Mouse (Mus musculus) hindbrain, embryonic 13.5 days (tissue): Measurements from ENCODE around the gene Slc28a1. TPM values are rescaled to one million over a fixed set of nuclear protein-coding genes. Genes with fewer than 3 reads are reported as not detected.

Experiments used
- ATAC-seq: fragments of 200-750 bp; cut with Nextera tagmentation; 2 replicates; pipeline ENCODE4 v1.8.0; 2017; ENCODE audit warnings: moderate TSS enrichment; ENCODE audit not compliant: low FRiP score
- H3K27ac ChIP-seq: fragments of 300-500 bp; sonication (generic); 2 replicates; pipeline ENCODE4 v1.5.1; 2015; ENCODE audit warnings: inconsistent platforms, mild to moderate bottlenecking, moderate library complexity
- H3K27me3 ChIP-seq: fragments of 300-500 bp; sonication (generic); 2 replicates; pipeline ENCODE4 v1.6.1; 2015; ENCODE audit warnings: mild to moderate bottlenecking, inconsistent platforms
- H3K36me3 ChIP-seq: fragments of 300-500 bp; sonication (generic); 2 replicates; pipeline ENCODE4 v1.6.1; 2015; ENCODE audit warnings: mild to moderate bottlenecking, inconsistent platforms
- H3K4me1 ChIP-seq: fragments of 300-500 bp; sonication (generic); replicated peaks from 2 replicates; pipeline ENCODE4 v1.6.1; 2015; ENCODE audit warnings: inconsistent platforms
- H3K4me2 ChIP-seq: fragments of 300-500 bp; sonication (generic); 2 replicates; pipeline ENCODE4 v1.6.1; 2015; ENCODE audit warnings: inconsistent platforms, mild to moderate bottlenecking, moderate library complexity
- H3K4me3 ChIP-seq: fragments of 300-500 bp; sonication (generic); 2 replicates; pipeline ENCODE4 v1.5.1; 2015; ENCODE audit warnings: mild to moderate bottlenecking, inconsistent platforms
- H3K9ac ChIP-seq: fragments of 300-500 bp; sonication (generic); 2 replicates; pipeline ENCODE4 v1.6.1; 2015; ENCODE audit warnings: mild to moderate bottlenecking, inconsistent platforms
- H3K9me3 ChIP-seq: fragments of 300-500 bp; sonication (generic); 2 replicates; pipeline ENCODE4 v1.6.1; 2016; ENCODE audit warnings: inconsistent platforms
- WGBS: fragments of 180-500 bp; shearing (Covaris S2); methylation state at CpG from one replicate; pipeline ENCODE4 v1.1.7; 2015; 5-methylcytosine and 5-hydroxymethylcytosine counted together
- polyA plus RNA-seq: library from polyadenylated mRNA; unstranded; fragments of >200 nt; fragmentation: Nextera tagmentation; extraction: Ambion mirVana; gene quantifications from 2 replicates; pipeline ENCODE4 v1.2.1, GENCODE M21; 2015

The Slc28a1 gene
- polyA plus RNA-seq, 1 experiment from 2014 or later = not detected

DNA sequence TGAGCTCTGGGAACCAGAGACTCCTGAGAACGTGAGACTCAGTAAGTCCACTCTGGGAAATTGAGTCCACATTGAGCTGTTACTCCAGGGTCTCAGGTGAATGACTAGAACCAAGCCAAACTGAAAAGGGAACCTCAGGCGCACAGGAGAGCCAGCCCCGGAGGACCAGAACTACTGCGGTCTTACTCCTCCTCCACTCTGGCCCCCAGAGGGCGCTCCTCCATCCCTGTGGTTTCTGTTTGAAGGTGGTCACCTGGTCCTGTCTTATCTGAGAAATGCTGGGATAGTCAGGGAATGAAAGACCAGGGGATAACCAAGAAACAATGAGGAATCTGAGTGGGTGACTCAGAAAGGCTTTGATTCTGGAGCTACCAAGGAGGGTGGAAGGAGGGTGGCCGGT, 94.3 kb downstream of the Slc28a1 start:
- Histone ChIP-seq H3K4me3 (no peak overlapping the region), H3K4me2 (no peak overlapping the region), H3K36me3 (no peaks in the 10 kb centered on the region), H3K9ac (no peak overlapping the region), H3K9me3 (no peaks in the 10 kb centered on the region), H3K27me3 (peaks cover 50% of the 10 kb centered on the region), H3K27ac (no peak overlapping the region), H3K4me1 (peaks cover 20% of the 10 kb centered on the region)
- no peak for ATAC-seq
- 19% methylated on average over 6 of the region's 6 CpGs for WGBS

DNA sequence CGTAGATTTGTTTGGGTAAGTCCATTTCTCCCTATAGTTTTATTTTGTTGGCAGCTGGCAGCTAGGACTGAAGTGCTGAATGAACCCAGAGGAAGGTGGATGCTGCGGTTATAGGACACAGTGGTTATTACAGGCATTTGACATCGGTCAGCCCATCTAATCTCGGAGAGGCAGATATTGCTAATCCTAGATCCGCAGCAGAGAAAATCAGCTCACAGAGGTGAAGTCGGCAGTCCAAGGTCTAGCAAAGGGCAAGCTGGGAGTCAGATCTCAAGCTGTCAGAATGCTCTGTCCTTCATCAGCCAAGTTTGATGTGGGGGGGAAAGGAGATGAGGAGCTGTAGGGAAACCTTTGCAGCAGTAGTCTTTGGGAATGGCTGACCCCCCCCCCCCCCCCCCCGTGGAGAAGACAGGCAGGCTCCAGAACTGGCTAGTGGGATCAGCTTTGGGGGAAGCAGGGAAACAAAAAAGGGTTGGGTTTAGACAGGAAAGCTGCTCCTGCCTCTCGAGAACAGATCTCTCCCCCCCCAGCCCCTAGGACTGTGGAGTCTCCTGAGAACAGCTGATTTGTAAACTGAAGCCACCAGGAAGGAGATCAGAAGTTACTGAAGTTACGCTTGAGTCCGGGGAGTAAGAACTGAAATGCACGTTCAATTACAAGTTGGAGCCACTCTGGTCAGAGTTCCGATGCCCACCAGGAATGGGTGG, 95.5 kb downstream of the Slc28a1 start:
- peaks cover 61% of the 10 kb centered on the region for H3K27me3 ChIP-seq
- WGBS = 53% methylated on average over 12 of the region's 12 CpGs
- H3K27ac ChIP-seq = no peak overlapping the region
- H3K4me2 ChIP-seq = no peak overlapping the region
- no peak overlapping the region for H3K4me3 ChIP-seq
- no peaks in the 10 kb centered on the region for H3K9me3 ChIP-seq
- no peak for ATAC-seq
- peaks cover 22% of the 10 kb centered on the region for H3K4me1 ChIP-seq
- H3K36me3 ChIP-seq = no peaks in the 10 kb centered on the region
- no peak overlapping the region for H3K9ac ChIP-seq

DNA sequence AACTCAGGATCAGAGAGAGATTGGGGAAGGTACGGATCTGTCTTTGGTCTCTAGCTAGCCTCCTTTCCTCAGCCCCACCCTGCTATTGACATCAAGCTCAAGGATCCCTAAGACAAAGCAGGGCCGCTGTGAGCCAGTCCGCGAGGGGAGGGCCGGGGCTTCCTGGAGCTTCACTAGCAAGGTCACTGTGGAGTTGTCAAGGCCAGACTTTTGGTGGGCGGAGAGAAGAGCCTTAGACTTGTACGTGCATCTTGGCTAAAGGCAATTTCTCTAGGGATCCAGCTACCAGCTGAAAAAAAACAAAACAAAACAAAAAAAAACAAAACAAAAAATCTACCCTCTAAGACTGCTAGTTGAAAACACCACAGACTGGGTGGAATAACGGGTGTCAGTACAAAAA, 97.2 kb downstream of the Slc28a1 start:
- H3K4me3 ChIP-seq = peak overlapping the region; percentile 49
- H3K9ac ChIP-seq = no peak overlapping the region
- no peaks in the 10 kb centered on the region for H3K9me3 ChIP-seq
- peaks cover 78% of the 10 kb centered on the region for H3K27me3 ChIP-seq
- ATAC-seq = no peak
- peaks cover 22% of the 10 kb centered on the region for H3K4me1 ChIP-seq
- H3K27ac ChIP-seq = no peak overlapping the region
- no peaks in the 10 kb centered on the region for H3K36me3 ChIP-seq
- peak overlapping the region; percentile 63 for H3K4me2 ChIP-seq
- 8% methylated on average over 8 of the region's 8 CpGs for WGBS

DNA sequence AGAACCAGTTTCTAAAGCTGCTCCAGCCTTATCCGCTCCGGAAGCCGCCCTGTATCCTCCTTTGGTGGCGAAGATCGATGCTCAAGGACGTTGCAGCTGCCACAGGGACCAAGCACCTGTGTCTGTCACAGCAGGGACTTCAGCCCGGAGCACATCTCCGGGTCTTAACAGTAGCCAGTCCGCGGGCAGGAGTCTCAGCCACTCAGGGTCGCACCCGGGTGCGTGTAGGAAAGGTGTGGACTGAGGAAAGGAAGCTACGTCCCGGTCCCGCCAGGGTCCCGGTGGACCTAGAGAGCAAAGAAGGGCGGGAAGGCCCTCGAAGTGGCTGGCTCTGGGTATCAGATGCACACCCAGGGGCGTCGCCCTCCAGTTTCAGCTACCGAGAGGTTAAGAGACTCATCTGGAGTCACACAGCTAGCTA, 97.7 kb downstream of the Slc28a1 start:
- Histone ChIP-seq H3K9ac (peak overlapping the region; percentile 55; the same call in 1 of the 2 replicates), H3K9me3 (no peaks in the 10 kb centered on the region), H3K4me2 (peak overlapping the region; percentile 63), H3K4me1 (peaks cover 22% of the 10 kb centered on the region), H3K27ac (peak overlapping the region; percentile 13; the same call in 1 of the 2 replicates), H3K4me3 (peak overlapping the region; percentile 49), H3K27me3 (peaks cover 83% of the 10 kb centered on the region), H3K36me3 (no peaks in the 10 kb centered on the region)
- ATAC-seq = peak; percentile 41; the same call in 1 of the 2 replicates
- 0% methylated on average over 22 of the region's 22 CpGs for WGBS

DNA sequence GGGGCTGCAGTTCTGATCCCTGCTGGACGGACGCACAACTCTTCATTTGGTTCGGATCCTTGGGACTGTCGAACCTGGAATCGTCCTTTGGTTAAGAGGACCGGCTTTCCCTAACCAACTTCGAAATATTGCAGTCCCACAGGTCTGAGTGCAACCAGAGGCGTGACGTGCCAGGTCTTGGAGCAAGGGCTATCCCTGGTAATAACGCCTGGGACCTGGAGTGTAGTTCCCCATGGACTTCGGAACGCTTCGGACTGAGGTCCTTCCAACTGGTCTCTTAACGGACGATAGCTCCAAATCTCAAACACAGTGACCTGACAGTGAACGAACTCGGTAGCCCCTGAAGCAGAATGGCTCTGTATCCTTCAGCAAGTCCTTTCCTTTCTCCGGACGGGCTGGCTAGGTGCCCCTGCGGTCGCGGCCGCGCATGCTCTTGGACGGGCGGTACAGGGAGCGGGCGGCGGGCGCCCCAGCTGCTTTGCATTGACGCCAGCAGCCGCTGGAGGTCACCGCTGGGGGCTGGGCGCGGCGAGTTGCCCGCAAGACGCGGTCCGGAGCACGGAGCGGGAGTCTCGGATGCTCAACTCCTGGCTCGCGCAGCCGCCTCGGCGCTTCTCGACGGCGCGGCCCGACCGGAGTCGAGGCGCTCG, 98.2 kb downstream of the Slc28a1 start:
- Histone ChIP-seq H3K27ac (peak overlapping the region; percentile 13; the same call in 1 of the 2 replicates), H3K4me2 (peak overlapping the region; percentile 63), H3K9me3 (no peaks in the 10 kb centered on the region), H3K9ac (peak overlapping the region; percentile 55), H3K36me3 (no peaks in the 10 kb centered on the region), H3K4me3 (peak overlapping the region; percentile 49), H3K27me3 (peaks cover 88% of the 10 kb centered on the region), H3K4me1 (peaks cover 22% of the 10 kb centered on the region)
- ATAC-seq = peak; percentile 91
- under 1% methylated on average over 56 of the region's 57 CpGs for WGBS

DNA sequence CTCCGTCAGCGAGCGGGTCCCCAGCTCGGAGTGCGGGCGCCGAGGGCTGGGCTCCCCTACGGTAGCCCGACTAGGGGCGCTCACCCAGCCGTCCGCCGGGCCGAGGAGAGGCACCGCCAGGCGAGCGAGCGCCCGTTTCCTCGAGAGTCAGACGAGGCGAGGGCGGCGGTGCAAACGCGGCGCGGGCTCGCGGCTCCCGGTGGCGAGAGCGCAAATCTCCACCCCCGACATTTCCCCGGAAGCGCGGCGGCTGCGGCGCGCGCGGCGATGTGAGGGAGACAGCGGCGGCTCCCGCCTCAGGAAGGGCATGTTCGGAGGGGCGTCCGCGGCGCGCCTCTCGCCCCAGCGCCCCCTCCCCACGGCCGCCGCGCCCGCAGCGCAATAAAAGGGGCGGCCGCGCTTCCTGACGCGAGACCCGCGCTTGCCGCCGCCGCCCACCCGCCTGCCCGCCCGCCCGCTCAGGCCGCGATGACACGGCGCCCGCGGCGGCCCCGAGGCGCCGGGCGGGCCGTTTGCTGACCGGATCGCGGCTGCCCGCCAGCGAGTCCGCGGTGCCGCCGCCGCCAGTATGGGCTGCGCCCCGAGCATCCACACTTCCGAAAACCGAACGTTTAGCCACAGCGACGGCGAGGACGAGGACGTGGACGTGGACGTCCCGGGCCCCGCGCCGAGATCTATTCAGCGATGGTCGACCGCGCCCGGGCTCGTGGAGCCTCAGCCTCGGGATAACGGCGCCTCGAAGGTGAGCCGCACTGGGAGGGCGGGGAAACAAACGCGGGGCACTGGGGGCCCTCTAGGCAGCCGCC, 99.0 kb downstream of the Slc28a1 start, which contains the start of gene Pde8a:
Gene Pde8a, plus strand, starts transcription at position 250 of the 806 bp plus-strand sequence.
- peak within 1 kb of the TSS; percentile 55 for H3K9ac ChIP-seq
- no peaks in the 10 kb centered on the region for H3K36me3 ChIP-seq
- peak within 1 kb of the TSS; percentile 63 for H3K4me2 ChIP-seq
- peaks cover 89% of the 10 kb centered on the region for H3K27me3 ChIP-seq
- peak within 1 kb of the TSS; percentile 49 for H3K4me3 ChIP-seq
- 2% methylated on average over 106 of the region's 128 CpGs for WGBS
- peaks cover 22% of the 10 kb centered on the region for H3K4me1 ChIP-seq
- no peaks in the 10 kb centered on the region for H3K9me3 ChIP-seq
- H3K27ac ChIP-seq = peak within 1 kb of the TSS; percentile 13
- ATAC-seq = peak; percentile 25; the same call in 1 of the 2 replicates

DNA sequence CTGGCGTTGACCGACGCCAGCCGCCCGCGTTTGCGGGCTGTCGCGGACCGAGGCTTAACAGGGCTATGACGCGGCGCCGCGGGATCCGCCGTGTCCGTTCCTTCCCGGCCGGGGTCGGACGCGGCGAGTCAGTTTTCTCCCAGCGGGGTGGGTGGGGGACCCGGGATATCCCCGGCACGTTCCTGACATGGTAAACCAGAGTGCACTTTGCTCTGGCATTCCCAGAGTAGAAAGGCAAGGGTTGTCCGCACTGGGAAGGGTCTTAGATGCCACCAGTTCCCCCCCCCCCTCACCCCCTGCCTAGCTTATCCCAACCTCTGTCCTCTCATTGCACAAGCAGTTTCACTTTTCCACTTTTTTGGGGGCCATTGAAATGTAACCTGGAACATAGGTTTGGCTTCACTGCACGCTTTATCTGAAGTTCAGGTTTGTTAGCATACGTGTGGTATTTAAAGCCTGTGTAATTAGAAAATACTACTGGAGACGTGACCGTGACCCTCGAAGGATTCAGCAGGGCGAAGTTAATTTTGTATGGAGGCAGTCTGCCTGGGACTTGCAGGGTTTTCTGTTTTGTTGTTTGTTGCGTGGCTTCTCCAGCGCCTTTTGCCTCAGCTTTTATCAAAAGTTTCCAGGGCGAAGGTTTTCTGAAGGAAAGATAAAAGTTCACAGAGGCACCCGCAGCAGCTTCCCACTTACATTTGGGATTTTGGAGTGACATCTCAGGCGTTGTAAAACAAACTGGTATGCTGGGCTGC, 99.7 kb downstream of the Slc28a1 start:
- 5% methylated on average over 30 of the region's 40 CpGs for WGBS

DNA sequence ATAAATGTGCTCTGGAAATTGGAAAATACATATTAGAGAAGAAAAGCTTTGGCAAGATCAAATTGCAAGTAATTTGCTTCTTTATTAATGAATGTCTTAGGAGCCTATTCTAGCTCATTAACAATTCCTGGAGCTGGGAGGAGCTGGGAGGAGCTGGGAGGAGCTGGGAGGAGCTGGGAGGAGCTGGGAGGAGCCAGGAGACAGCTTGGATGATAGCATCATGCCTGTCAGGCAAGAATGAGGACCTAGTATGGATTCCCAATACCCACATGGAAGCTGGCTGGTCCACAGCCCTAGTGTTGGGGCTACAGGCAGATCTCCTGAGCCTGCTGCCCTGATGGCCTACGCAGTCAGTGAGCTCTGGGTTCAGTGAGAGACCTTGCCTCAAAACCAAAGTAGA, 101.4 kb downstream of the Slc28a1 start:
- Histone ChIP-seq H3K36me3 (no peaks in the 10 kb centered on the region), H3K9ac (no peak overlapping the region), H3K27me3 (peaks cover 73% of the 10 kb centered on the region), H3K4me3 (no peak overlapping the region), H3K4me2 (no peak overlapping the region), H3K4me1 (peaks cover 22% of the 10 kb centered on the region), H3K27ac (no peak overlapping the region), H3K9me3 (no peaks in the 10 kb centered on the region)
- WGBS = 83% methylated on average over 1 of the region's 1 CpGs
- ATAC-seq = no peak

More for the DNA sequence above, 99.7 kb downstream of the Slc28a1 start:
- Histone ChIP-seq H3K4me1 (peaks cover 22% of the 10 kb centered on the region), H3K4me3 (peak overlapping the region; percentile 49), H3K4me2 (peak overlapping the region; percentile 63), H3K27ac (0 out of 2 replicates have a peak overlapping the region, but pooled peaks have one; percentile 12), H3K9me3 (no peaks in the 10 kb centered on the region), H3K27me3 (peaks cover 87% of the 10 kb centered on the region), H3K36me3 (no peaks in the 10 kb centered on the region), H3K9ac (peak overlapping the region; percentile 55)
- no peak for ATAC-seq

DNA sequence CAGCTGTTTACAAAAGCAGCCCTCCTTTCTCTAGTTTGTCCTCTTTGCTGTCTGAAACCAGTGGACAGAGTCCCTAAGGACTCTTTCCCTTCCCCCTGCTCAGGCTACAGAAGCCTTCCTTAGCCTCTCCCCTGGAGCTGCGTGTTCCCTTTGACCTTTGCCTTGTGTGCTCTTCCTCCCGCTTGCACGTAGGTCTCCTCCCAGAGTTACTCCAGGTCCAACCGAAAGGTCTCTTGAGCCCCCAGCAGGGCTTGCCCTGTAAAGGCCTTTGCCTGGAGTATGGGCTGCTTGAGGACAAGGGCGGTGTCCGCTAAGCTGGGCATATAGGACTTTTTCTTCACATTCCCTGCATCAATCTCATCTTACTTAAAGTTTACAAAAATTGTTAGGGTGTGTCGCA, 104.7 kb downstream of the Slc28a1 start:
- Histone ChIP-seq H3K27ac (no peak overlapping the region), H3K4me3 (no peak overlapping the region), H3K36me3 (no peaks in the 10 kb centered on the region), H3K4me2 (no peak overlapping the region), H3K9ac (no peak overlapping the region), H3K4me1 (no peaks in the 10 kb centered on the region), H3K27me3 (peaks cover 40% of the 10 kb centered on the region), H3K9me3 (no peaks in the 10 kb centered on the region)
- no peak for ATAC-seq
- WGBS = 59% methylated on average over 7 of the region's 7 CpGs
